Mouse (Mus musculus) myocyte (in vitro differentiated cells): ENCODE results near the gene Arhgap21. TPM values are rescaled to one million over a fixed set of nuclear protein-coding genes. Genes with fewer than 3 reads are reported as not detected.

ENCODE experiments used
- H3K27me3 ChIP-seq: one replicate; pipeline ENCODE4 v1.6.1; 2011; ENCODE audit not compliant: control insufficient read depth, insufficient read depth, insufficient read length
- H3K36me3 ChIP-seq: one replicate; pipeline ENCODE4 v1.6.1; 2011; ENCODE audit not compliant: control insufficient read depth, insufficient read depth
- H3K4me2 ChIP-seq: one replicate; pipeline ENCODE4 v1.6.1; 2011; ENCODE audit warnings: low read depth, control low read depth
- H3K4me3 ChIP-seq: one replicate; pipeline ENCODE4 v1.5.1; 2011; ENCODE audit warnings: mild to moderate bottlenecking, control low read depth, moderate library complexity
- H3K79me2 ChIP-seq: one replicate; pipeline ENCODE4 v1.6.1; 2011; ENCODE audit not compliant: control insufficient read depth, insufficient read depth
- H3ac ChIP-seq: one replicate; pipeline ENCODE4 v1.6.1; 2011; ENCODE audit not compliant: control insufficient read depth, insufficient read length
- CEBPB ChIP-seq: IDR thresholded peaks from 2 replicates; pipeline ENCODE4 v1.6.1; 2011; ENCODE audit warnings: mild to moderate bottlenecking, moderate library complexity; ENCODE audit not compliant: poor library complexity, insufficient read depth, severe bottlenecking
- E2F4 ChIP-seq: IDR thresholded peaks from one replicate; pipeline ENCODE4 v1.6.1; 2011; ENCODE audit warnings: mild to moderate bottlenecking, control low read depth, moderate library complexity; ENCODE audit not compliant: insufficient read depth
- MAX ChIP-seq: IDR thresholded peaks from one replicate; pipeline ENCODE4 v1.6.1; 2011; ENCODE audit warnings: low read depth, mild to moderate bottlenecking, control low read depth
- MYOD1 ChIP-seq, 3 experiments: IDR thresholded peaks; one replicate each; pipeline ENCODE4 v1.6.1; 2011; ENCODE audit warnings: control low read depth in 2 of 3, low read depth in 2 of 3, mild to moderate bottlenecking in 2 of 3, moderate library complexity in 1 of 3; ENCODE audit not compliant: insufficient read length in 2 of 3, control insufficient read depth in 1 of 3
- MYOG ChIP-seq, 3 experiments: IDR thresholded peaks; one replicate each; pipeline ENCODE4 v1.6.1; 2011; ENCODE audit warnings: control low read depth in 2 of 3, low read depth in 2 of 3, mild to moderate bottlenecking in 2 of 3; ENCODE audit not compliant: insufficient read length in 2 of 3, control insufficient read depth in 1 of 3, insufficient read depth in 1 of 3
- POLR2A ChIP-seq: IDR thresholded peaks from one replicate; pipeline ENCODE4 v1.6.1; 2011; ENCODE audit warnings: low read depth, mild to moderate bottlenecking, control low read depth, moderate library complexity; ENCODE audit not compliant: insufficient read length
- POLR2AphosphoS2 ChIP-seq: IDR thresholded peaks from one replicate; pipeline ENCODE4 v1.6.1; 2011; ENCODE audit warnings: low read depth, control low read depth; ENCODE audit not compliant: insufficient read length
- REST ChIP-seq: IDR thresholded peaks from one replicate; pipeline ENCODE4 v1.6.1; 2011; ENCODE audit warnings: mild to moderate bottlenecking, control low read depth, moderate library complexity; ENCODE audit not compliant: insufficient read depth, insufficient read length
- SRF ChIP-seq: IDR thresholded peaks from one replicate; pipeline ENCODE4 v1.6.1; 2011; ENCODE audit warnings: low read depth; ENCODE audit not compliant: control insufficient read depth, insufficient read length
- TCF12 ChIP-seq: IDR thresholded peaks from one replicate; pipeline ENCODE4 v1.6.1; 2011; ENCODE audit warnings: mild to moderate bottlenecking, control low read depth; ENCODE audit not compliant: poor library complexity, insufficient read depth, severe bottlenecking
- TCF3 ChIP-seq: IDR thresholded peaks from one replicate; pipeline ENCODE4 v1.6.1; 2011; ENCODE audit warnings: low read depth, control low read depth; ENCODE audit not compliant: insufficient read length
- USF1 ChIP-seq: IDR thresholded peaks from one replicate; pipeline ENCODE4 v1.6.1; 2011; ENCODE audit warnings: low read depth, mild to moderate bottlenecking, control low read depth, moderate library complexity
- polyA plus RNA-seq: library from polyadenylated mRNA; unstranded; fragments of >200 nt; fragmentation: generic; extraction: Trizol; gene quantifications from one replicate; pipeline ENCODE4 v1.2.1, GENCODE M21; 2012; ENCODE audit warnings: missing spikeins

The Arhgap21 gene
- polyA plus RNA-seq, 1 experiment, result 18.0 TPM

DNA sequence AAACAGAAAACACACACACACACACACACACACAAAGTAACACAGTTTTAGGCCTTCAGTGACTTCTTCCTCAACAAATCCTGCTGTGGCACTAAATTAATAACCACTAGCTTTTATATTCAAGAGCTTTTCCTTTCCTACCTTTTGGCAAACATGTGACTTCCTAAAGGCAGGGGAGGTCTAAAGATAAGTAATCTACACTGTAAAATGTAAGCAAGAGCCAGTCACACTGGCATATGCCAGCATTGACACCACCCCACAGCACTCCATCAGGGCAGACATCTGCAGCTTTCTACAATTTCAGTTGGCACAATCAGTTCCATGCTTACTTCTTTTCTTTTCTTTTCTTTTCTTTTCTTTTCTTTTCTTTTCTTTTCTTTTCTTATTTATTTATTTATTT is 40.2 kb downstream of the Arhgap21 start:
- no peak overlapping the region for H3ac ChIP-seq
- no peak for TF ChIP-seq MYOG (IDR thresholded peaks at IDR 0.05; ENCODE audit: control insufficient read depth in 1 of 3, insufficient read depth in 1 of 3, insufficient read length in 2 of 3, low read depth in 2 of 3)
- TF ChIP-seq MAX, result no peak
- no peak for TF ChIP-seq CEBPB
- TF ChIP-seq REST, result no peak
- H3K36me3 ChIP-seq, result no peaks in the 10 kb centered on the region
- no peak overlapping the region for H3K4me2 ChIP-seq
- no peak overlapping the region for H3K4me3 ChIP-seq
- H3K79me2 ChIP-seq, result peaks cover 99% of the 10 kb centered on the region
- H3K27me3 ChIP-seq, result no peaks in the 10 kb centered on the region

DNA sequence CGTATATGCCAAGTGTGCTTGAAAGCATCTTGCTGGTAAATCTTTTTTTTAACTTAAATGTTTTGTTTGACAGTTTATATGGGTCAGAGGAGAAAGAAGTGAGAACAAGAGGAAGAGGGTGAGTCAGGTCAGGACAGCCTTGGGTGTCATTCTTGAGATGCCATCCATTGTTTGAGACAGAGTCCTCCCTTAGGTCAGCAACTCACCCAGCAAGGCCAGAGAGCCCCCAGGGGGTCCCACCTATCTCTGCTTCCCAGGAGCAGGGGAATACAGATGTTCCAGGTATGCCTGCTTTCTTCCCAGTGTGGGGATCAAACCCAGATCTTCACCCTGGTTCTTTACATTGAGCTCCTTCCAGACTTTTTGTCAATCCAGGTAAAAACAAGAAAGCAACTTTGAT is 43.7 kb downstream of the Arhgap21 start:
- Histone ChIP-seq H3K27me3 (no peaks in the 10 kb centered on the region), H3ac (no peak overlapping the region), H3K4me2 (no peak overlapping the region), H3K36me3 (no peaks in the 10 kb centered on the region), H3K4me3 (no peak overlapping the region), H3K79me2 (peaks cover 96% of the 10 kb centered on the region)
- TF ChIP-seq CEBPB, result no peak
- TF ChIP-seq REST, result no peak
- no peak for TF ChIP-seq MYOG (IDR thresholded peaks at IDR 0.05; ENCODE audit: control insufficient read depth in 1 of 3, insufficient read depth in 1 of 3, insufficient read length in 2 of 3, low read depth in 2 of 3)
- no peak for TF ChIP-seq USF1
- no peak for TF ChIP-seq MYOD1 (IDR thresholded peaks at IDR 0.05; ENCODE audit: control insufficient read depth in 1 of 3, insufficient read length in 2 of 3, low read depth in 2 of 3)

DNA sequence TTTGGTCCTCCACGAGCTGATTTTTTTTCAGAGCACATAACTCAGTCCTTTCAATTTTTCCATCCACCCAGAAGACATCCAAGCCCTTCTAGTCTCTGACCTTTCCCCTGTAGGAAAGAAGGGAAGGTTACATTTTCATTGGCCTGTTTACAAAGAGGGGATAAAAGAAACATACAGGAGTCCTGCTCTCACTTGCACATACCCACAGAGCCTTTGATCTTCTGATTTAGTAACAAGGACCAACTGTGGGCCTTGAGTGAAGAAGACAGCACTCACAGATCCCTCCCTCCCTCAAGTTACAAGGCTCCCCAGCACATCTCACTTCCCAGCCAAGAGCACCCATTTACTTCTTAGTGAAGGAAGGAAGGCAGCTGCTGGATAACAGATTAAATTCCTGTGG is 46.3 kb downstream of the Arhgap21 start:
- TF ChIP-seq MYOD1 (IDR thresholded peaks at IDR 0.05; ENCODE audit: control insufficient read depth in 1 of 3, insufficient read length in 2 of 3, low read depth in 2 of 3) (peak; percentile 7 to 38 (median 29)), TCF12 (no peak), MYOG (IDR thresholded peaks at IDR 0.05; ENCODE audit: control insufficient read depth in 1 of 3, insufficient read depth in 1 of 3, insufficient read length in 2 of 3, low read depth in 2 of 3) (peak in 1 of 3 experiments; percentile 6)
- Histone ChIP-seq H3K27me3 (no peaks in the 10 kb centered on the region), H3ac (no peak overlapping the region), H3K36me3 (no peaks in the 10 kb centered on the region), H3K4me3 (no peak overlapping the region), H3K79me2 (peaks cover 91% of the 10 kb centered on the region), H3K4me2 (peak overlapping the region; percentile 16)

DNA sequence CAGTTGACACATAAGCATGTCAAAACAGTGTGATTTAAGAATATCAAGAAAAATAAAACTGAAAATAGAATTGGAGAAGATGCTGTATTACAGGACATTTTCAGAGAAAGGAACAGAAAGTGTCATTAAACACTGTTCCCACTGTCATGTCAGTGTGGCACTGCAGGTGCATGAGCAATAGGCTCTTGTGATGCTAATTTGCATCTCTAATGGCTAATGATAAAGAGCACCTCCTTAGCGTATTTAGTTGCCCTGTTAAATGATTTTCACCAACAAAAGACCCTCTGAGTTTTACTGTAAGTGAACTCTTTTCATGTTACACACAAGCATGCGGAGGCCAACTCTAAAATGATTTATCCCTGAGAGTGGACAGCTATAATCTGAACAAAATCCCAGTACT is 47.1 kb downstream of the Arhgap21 start:
- Histone ChIP-seq H3K4me2 (no peak overlapping the region), H3K4me3 (no peak overlapping the region), H3K79me2 (peaks cover 91% of the 10 kb centered on the region), H3K36me3 (no peaks in the 10 kb centered on the region), H3K27me3 (no peaks in the 10 kb centered on the region), H3ac (no peak overlapping the region)
- TF ChIP-seq REST (no peak), E2F4 (no peak), TCF3 (no peak), MAX (no peak), SRF (no peak), MYOG (IDR thresholded peaks at IDR 0.05; ENCODE audit: control insufficient read depth in 1 of 3, insufficient read depth in 1 of 3, insufficient read length in 2 of 3, low read depth in 2 of 3) (no peak), MYOD1 (IDR thresholded peaks at IDR 0.05; ENCODE audit: control insufficient read depth in 1 of 3, insufficient read length in 2 of 3, low read depth in 2 of 3) (no peak), POLR2A (no peak), TCF12 (no peak), CEBPB (no peak), USF1 (no peak), POLR2AphosphoS2 (no peak)

DNA sequence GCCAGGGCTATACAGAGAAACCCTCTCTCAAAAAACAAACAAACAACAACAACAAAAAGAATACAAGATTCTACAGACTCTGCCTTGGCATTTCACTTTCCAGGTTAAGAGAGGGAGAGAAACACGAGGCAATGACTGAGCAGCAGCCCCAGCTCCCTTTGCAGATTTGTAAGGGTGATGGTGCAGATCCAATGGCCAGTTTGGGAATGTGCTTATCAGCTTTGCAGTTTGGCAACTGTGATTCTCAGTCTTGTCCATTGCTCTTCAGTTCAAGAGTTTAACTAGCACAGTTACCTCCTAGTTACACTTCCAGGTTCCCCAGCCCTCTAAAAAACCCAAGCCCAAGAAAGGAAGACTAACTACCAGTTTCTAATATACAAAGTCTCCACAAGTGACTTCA is 47.7 kb downstream of the Arhgap21 start:
- Histone ChIP-seq H3ac (no peak overlapping the region), H3K4me3 (no peak overlapping the region), H3K36me3 (no peaks in the 10 kb centered on the region), H3K4me2 (no peak overlapping the region), H3K27me3 (no peaks in the 10 kb centered on the region), H3K79me2 (peaks cover 91% of the 10 kb centered on the region)
- no peak for TF ChIP-seq TCF12
- TF ChIP-seq SRF, result no peak
- TF ChIP-seq MYOG (IDR thresholded peaks at IDR 0.05; ENCODE audit: control insufficient read depth in 1 of 3, insufficient read depth in 1 of 3, insufficient read length in 2 of 3, low read depth in 2 of 3), result no peak
- no peak for TF ChIP-seq TCF3
- no peak for TF ChIP-seq POLR2A
